Mouse (Mus musculus): Measurements from ENCODE around the gene Hat1.

Hat1 gene

DNA sequence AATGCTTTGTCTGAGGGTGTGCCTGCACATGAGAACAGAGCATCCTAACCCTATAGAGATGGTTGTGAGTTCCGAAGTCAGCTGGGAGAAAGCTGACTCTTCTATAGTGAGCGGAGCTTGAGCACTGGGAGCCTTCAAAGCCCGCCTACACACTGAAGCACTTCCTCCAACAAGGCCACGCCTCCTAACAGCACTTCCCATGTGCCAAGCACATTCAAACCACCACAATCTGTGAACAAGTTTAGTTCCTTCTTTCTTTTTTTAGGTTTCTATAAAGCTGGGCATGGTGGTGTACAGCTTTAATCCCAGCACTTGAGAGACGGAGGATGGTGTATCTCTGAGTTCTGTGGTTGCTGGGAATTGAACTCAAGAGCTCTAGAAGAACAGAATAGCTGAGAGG, 11.3 kb upstream of the Hat1 start:
- no peak for DNase-seq

DNA sequence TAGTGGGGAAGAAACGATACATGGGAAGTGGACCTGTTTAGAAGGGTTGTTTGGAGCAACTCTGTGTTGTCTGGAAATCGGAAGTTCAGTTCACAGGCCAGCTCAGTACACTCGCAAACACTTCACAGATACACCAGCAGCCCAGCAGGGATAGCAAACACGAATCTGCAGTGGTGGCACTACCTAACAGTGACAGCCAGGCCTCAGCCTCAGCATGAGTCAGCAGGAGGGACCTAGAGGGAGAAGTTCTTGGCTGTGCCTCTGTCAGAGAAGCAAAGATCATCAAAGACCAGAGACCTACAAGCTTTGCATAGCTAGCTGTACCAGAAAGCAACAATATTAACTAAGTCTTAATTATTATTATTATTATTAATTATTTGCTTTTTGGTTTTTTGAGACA, 6.8 kb upstream of the Hat1 start:
- no peak for DNase-seq

DNA sequence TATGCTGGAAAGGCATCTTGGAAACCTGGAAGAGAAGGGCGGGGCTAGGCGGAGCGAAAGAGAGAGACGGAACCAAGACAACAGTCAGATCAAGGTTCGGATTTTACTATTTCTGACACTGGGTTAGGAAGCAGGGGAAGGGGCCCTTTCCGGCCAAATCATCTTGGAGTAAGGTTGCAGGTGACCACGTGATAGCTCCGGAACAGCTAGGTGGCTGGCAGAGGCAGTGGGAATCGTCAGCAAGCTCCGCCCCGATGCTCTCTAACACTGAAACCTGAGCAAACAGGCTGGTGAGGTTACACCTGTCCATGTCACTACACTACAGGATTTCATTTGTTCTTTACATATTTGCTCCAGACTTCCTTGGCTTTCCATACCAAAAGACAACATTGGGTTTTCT, 4.9 kb upstream of the Hat1 start:
- no peak for DNase-seq

GRCm38 (mm10) chr2:71387766-71388165, 992 bp upstream of the Hat1 start:
- DNase-seq, result no peak

GRCm38 (mm10) chr2:71389864-71390263, 1.1 kb downstream of the Hat1 start:
- DNase-seq, result no peak

GRCm38 (mm10) chr2:71405613-71406012, 16.9 kb downstream of the Hat1 start:
- DNase-seq, result no peak

DNA sequence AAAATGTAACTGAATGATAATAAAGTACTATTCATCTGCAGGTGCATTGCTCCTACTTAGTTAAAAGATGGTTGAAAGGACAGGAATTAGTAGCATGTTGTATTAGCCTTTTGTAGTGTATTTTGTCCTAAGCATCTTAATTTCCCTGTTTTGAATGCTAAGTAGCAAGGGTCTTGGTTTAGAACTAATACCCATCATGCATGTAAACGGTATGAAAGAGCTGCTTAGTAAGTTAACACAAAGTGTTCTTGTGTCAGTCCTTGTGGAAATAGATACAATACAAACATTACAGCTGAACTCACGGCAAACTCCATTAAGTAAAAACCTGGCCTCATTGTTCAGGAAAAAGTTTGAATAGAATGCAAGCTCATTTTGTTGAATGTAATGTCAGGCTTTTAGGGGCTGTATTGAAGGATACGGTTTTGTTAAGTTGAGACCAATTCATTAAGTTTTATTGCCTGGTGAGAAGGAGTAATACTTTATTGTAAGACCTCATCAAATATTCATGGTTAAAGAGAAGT, 30.1 kb downstream of the Hat1 start:
- DNase-seq, result no peak

- DNase-seq, result no peak
Measured at GRCm38 (mm10) chr2:71419408-71419807, 30.6 kb downstream of the Hat1 start.

GRCm38 (mm10) chr2:71420895-71421425, 32.2 kb downstream of the Hat1 start:
- peak; percentile 7 for DNase-seq

DNA sequence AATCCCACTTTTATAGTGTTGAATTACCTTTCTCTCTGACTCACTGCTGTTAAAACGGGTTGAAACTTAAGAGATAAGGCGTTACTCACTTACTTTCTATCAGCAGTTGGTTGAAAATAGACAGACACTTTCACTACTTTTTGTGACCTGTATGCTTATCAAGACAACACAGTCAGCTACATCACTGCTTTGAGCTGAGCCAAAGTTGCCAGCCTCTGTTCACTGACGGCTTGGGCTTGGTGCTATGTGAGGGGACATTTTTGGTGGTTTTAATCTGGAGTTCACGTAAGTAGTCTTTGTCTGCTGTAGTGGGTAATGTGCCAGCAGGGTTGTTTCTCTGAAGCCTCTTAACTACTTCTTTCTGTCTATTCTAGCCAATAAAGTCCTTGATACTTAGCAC, 35.8 kb downstream of the Hat1 start:
- no peak for DNase-seq

GRCm38 (mm10) chr2:71435440-71435839, 46.7 kb downstream of the Hat1 start:
- no peak for DNase-seq

- no peak for DNase-seq
Measured at GRCm38 (mm10) chr2:71443376-71443775, 54.6 kb downstream of the Hat1 start.

- peak; percentile 27 for DNase-seq
Measured at GRCm38 (mm10) chr2:71445536-71446196, 56.9 kb downstream of the Hat1 start.

GRCm38 (mm10) chr2:71449604-71450003, 60.8 kb downstream of the Hat1 start:
- peak; percentile 37 for DNase-seq

GRCm38 (mm10) chr2:71451761-71452160, 63.0 kb downstream of the Hat1 start:
- DNase-seq, result peak; percentile 43

DNA sequence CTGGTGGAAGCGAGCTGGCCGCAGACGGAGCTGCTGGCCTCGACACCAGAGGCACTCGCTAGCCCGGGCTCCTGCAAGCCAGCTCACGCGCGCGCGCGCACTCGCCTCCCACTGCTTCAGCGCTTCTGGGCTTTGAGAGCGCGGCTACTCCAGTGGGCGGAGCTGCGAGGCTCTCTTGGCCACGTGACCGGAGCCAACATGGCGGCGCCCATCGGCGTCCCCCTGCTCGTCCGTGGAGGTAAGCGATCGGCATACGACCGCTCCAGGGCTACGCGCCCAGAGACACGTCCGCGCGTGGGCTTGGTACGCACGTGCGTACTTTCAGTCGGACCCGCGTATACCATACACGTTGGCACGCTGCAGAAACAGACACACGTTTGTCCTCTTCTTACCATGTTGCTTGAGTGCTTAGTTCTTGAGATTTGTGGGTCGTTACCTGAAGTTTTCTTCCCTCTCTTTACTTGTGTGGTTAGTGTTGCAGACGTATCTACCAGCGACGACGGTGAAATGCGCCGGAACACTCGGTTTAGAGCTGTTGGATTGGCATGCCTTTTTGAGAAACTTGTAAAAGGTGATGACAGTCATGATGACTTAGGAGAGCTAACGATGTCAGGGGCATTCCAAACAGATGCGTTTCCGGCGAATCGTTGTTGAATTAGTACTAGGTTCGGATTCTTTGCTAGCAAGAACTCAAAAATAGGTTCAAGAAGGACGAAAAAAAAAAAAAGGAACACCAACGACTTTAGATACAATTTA, 64.6 kb downstream of the Hat1 start, which contains the start of gene Metap1d:
TSS of gene Metap1d (plus strand) at position 116 of the 756 bp plus-strand sequence.
- DNase-seq, result peak; percentile 98

DNA sequence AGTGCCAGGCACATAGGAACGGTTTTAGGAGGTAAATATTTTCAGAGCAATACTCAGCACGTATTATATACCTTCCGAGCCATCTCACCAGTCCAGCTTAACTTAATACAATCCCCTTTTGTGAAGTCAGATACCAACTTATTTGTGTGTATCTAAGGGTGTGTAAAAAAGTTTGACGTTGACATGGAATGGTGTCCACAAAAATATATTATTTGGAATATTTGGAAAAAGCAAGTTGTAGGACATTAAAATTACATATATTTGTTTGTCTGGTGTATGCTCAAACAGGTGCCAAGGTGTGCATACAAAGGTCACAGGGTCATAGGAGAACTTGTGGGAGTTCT, 65.1 kb downstream of the Hat1 start:
- no peak for DNase-seq

- no peak for DNase-seq
Measured at GRCm38 (mm10) chr2:71458624-71459023, 69.9 kb downstream of the Hat1 start.

DNA sequence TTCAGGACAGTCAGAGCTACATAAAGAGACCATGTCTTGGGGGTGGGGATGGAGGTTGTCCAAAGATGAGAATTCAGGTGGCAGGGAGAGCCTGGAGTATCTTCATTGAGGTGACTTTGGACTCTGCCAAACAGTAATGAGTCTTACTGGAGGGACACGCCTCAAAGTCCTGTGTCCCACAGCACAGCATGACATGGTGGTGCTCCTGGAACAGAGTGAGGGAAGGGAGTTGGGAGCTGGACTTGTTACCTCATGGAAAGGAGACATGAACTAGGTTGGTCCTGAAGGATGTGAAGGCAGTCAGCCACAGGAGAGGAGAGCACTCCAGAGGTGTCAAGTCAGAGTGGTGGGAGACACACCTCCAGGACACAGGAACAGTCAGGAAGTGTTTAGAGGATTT, 70.9 kb downstream of the Hat1 start:
- DNase-seq, result no peak

- DNase-seq, result no peak
Measured at GRCm38 (mm10) chr2:71461139-71461538, 72.4 kb downstream of the Hat1 start.

DNA sequence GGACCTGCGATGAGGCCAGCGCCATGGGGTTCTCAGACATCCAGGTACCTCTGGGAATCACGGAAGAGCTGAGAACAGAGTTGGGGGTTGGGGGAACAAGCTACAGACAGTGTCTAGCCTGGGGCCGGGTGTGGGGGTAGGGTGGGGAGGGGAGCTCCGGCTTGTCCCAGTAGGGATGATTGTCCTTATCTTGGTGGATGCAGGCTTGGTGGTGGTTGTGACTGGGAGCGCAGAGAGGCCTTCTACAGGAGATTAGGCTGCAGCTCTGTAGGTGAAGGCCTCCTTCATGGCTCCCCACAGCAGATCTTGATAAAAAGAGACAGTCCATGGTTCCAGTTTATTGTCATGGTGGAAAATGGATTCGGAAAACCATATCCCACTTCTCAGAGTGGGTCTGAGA, 72.8 kb downstream of the Hat1 start:
- no peak for DNase-seq

DNA sequence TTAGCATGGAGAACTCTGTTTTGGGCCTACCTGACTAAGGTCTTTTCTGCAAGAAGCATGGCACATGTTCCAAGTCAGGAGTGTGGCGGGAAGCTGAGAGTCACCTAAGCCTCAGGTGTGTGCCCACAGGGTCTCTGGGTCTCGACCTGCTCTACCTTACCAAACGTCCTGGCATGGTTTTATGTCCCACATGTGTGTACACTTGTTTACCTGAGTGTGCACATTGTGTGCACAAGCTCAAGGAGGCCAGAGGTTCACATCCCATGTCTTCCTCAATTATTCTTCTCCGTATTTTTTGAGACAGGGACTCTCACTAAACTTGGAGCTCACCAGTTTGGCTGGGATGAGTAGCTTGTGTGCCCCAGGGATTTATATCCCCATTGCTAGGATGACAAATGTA, 73.3 kb downstream of the Hat1 start:
- DNase-seq, result no peak

DNA sequence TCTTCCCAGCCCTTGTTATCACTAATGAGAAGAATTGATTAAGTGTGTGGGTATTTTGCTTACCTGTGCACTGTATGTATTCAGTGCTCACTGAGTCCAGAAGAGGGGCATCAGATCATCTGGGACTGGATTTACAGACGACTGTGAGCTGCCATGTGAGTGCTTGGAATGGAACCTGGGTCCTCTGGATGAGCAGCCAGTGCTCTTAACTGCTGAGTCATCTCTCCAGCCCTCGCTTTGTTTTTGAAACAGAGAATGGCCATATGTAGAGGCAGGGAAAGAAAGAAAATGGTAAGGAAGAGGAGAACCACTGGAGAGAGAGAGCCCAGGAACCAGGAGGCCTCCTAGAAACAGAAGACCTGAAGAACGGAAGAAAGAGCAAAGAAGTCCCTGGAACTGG, 73.8 kb downstream of the Hat1 start:
- no peak for DNase-seq

- peak; percentile 92 for DNase-seq
Measured at GRCm38 (mm10) chr2:71466103-71466502, 77.3 kb downstream of the Hat1 start.
